Mouse (Mus musculus): ENCODE data around the gene Itga11.

GRCm38 (mm10) chr9:62825791-62826393 lies 148.3 kb downstream of the Itga11 start:
- TF ChIP-seq CTCF (IDR thresholded peaks at IDR 0.05; ENCODE audit: low read depth): no peak
- TF ChIP-seq EP300 (optimal IDR thresholded peaks at IDR 0.05): no peak
